Mouse (Mus musculus): Measurements from ENCODE around the gene Cfap206. TPM values are rescaled to one million over a fixed set of nuclear protein-coding genes. Genes with fewer than 3 reads are reported as not detected.

The Cfap206 gene
- polyA plus RNA-seq, 1 experiment: not detected

- Histone ChIP-seq H3K27ac (ENCODE audit: insufficient read depth, low read depth, low read length) (no peak overlapping the region), H3K4me3 (ENCODE audit: insufficient read depth, low read length) (no peak overlapping the region), H3K4me1 (ENCODE audit: control insufficient read depth, insufficient read depth, low read length) (no peaks in the 10 kb centered on the region)
- TF ChIP-seq POLR2A (IDR thresholded peaks at IDR 0.05; ENCODE audit: borderline replicate concordance, low read depth, low read length) (no peak), CTCF (IDR thresholded peaks at IDR 0.05; ENCODE audit: low read depth, low read length) (no peak)
Measured at GRCm38 (mm10) chr4:34680530-34680929, 49.5 kb downstream of the Cfap206 start.

- TF ChIP-seq CTCF (IDR thresholded peaks at IDR 0.05; ENCODE audit: low read depth, low read length): no peak
- no peak for TF ChIP-seq POLR2A (IDR thresholded peaks at IDR 0.05; ENCODE audit: borderline replicate concordance, low read depth, low read length)
- Histone ChIP-seq H3K27ac (ENCODE audit: insufficient read depth, low read depth, low read length) (no peak overlapping the region), H3K4me1 (ENCODE audit: control insufficient read depth, insufficient read depth, low read length) (no peaks in the 10 kb centered on the region), H3K4me3 (ENCODE audit: insufficient read depth, low read length) (no peak overlapping the region)
Measured at GRCm38 (mm10) chr4:34673721-34674120, 56.3 kb downstream of the Cfap206 start.

DNA sequence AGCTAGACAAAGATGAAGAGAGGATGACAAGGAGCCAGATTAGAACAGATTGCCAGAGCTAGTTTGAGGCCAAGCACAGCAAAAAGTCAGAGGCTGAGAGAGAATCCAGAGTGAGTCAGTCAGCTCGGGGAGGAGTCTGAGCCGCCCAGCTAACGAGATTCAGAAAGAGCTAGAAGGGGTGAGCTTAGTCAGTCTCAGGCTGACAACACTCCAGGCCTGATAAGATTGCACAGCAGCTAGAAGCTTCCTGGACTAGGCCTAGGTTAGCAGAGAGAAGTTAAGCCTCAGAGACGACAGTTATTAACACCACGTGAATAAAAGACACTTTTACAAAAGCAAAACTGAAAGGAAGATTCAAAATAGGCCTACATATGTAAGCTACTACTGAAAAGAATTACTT is 62.1 kb downstream of the Cfap206 start:
- no peak overlapping the region for H3K27ac ChIP-seq (ENCODE audit: insufficient read depth, low read depth, low read length)
- TF ChIP-seq POLR2A (IDR thresholded peaks at IDR 0.05; ENCODE audit: borderline replicate concordance, low read depth, low read length) (no peak), CTCF (IDR thresholded peaks at IDR 0.05; ENCODE audit: low read depth, low read length) (no peak)
- H3K4me3 ChIP-seq (ENCODE audit: insufficient read depth, low read length): no peak overlapping the region
- H3K4me1 ChIP-seq (ENCODE audit: control insufficient read depth, insufficient read depth, low read length): no peaks in the 10 kb centered on the region

DNA sequence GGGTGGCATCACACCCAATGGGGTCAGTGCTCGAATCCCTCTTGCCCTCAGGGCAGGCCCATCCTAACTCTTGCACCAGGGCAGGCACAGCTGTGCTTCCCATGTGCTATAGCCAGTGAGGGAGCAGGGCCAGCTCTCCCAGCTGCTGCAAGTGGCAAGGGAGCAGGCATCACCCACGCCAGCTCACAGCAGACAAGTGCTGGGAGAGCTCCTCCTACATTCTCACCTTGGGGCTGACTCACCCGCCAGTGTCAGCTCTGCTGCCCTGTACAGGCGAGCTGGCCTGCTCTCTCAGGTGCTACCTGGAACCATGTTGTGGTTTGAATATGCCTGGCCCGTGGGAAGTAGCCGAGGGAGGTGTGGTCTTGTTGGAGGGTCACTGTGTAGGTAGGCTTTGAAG is 68.1 kb downstream of the Cfap206 start:
- H3K4me1 ChIP-seq (ENCODE audit: control insufficient read depth, insufficient read depth, low read length): no peaks in the 10 kb centered on the region
- no peak overlapping the region for H3K4me3 ChIP-seq (ENCODE audit: insufficient read depth, low read length)
- TF ChIP-seq POLR2A (IDR thresholded peaks at IDR 0.05; ENCODE audit: borderline replicate concordance, low read depth, low read length): no peak
- no peak for TF ChIP-seq CTCF (IDR thresholded peaks at IDR 0.05; ENCODE audit: low read depth, low read length)
- H3K27ac ChIP-seq (ENCODE audit: insufficient read depth, low read depth, low read length): no peak overlapping the region

DNA sequence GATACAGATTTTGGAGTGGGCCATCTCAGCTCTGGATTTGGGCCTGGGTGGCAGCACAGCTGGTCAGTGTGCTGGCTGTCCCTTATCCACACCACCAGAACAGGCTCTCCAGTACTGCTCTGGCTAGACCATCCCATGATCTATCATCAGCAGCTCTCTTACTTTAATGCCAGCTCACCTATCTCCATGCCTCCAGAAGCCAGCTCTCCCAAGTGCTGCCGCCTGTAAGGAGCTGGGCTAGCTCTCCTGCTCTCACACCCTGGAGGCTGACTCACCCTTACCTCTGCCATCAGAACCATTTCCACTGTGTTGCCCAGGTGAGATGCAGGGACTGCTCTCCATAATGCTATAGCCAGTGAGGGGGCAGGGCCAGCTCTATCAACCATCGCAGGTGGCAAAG is 68.5 kb downstream of the Cfap206 start:
- Histone ChIP-seq H3K4me3 (ENCODE audit: insufficient read depth, low read length) (no peak overlapping the region), H3K4me1 (ENCODE audit: control insufficient read depth, insufficient read depth, low read length) (no peaks in the 10 kb centered on the region), H3K27ac (ENCODE audit: insufficient read depth, low read depth, low read length) (no peak overlapping the region)
- TF ChIP-seq POLR2A (IDR thresholded peaks at IDR 0.05; ENCODE audit: borderline replicate concordance, low read depth, low read length) (no peak), CTCF (IDR thresholded peaks at IDR 0.05; ENCODE audit: low read depth, low read length) (no peak)

DNA sequence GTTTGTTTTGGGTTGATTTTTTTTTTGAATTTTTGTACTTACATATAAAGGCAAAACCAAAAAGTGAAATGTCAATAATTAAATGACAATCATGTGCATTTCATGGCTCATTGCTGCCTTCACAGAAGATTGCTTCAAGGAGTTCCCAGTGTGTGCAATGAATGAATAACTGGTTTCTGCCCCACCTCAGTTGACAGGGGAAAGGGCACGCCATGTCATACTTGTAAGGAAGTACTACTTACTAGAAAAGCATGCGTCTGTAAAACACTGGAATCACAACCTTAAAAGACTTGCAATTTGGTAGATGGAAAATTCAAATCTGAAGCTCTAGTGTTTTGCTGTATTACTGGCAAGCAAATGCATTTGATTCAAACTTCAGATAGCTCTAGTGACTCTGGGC is 71.0 kb downstream of the Cfap206 start:
- no peak for TF ChIP-seq POLR2A (IDR thresholded peaks at IDR 0.05; ENCODE audit: borderline replicate concordance, low read depth, low read length)
- no peak for TF ChIP-seq CTCF (IDR thresholded peaks at IDR 0.05; ENCODE audit: low read depth, low read length)

GRCm38 (mm10) chr4:34656101-34656500 is 73.9 kb downstream of the Cfap206 start:
- H3K27ac ChIP-seq (ENCODE audit: insufficient read depth, low read depth, low read length): no peak overlapping the region
- no peaks in the 10 kb centered on the region for H3K4me1 ChIP-seq (ENCODE audit: control insufficient read depth, insufficient read depth, low read length)
- TF ChIP-seq POLR2A (IDR thresholded peaks at IDR 0.05; ENCODE audit: borderline replicate concordance, low read depth, low read length): no peak
- no peak for TF ChIP-seq CTCF (IDR thresholded peaks at IDR 0.05; ENCODE audit: low read depth, low read length)
- no peak overlapping the region for H3K4me3 ChIP-seq (ENCODE audit: insufficient read depth, low read length)

More for the DNA sequence above, 71.0 kb downstream of the Cfap206 start:
- no peaks in the 10 kb centered on the region for H3K4me1 ChIP-seq (ENCODE audit: control insufficient read depth, insufficient read depth, low read length)
- H3K27ac ChIP-seq (ENCODE audit: insufficient read depth, low read depth, low read length): no peak overlapping the region
- H3K4me3 ChIP-seq (ENCODE audit: insufficient read depth, low read length): no peak overlapping the region

DNA sequence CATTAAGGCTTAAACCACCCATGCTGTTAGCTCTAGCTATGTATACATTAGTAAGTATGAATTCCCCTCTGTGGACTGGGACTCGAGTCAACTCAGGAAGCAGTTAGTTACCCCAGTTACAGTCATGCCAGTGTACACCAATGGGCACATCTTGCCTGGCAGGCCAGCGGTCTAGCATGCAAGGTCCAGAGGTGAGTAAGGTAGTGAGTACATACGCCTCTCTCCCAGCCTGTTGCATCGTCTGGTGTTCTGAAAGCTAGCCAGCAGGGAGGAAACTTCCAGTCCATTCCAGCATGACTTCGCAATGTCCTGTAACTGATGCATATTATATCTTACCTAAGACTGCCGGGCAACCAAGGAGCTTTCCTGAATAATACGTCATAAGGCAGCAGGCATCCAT is 76.8 kb downstream of the Cfap206 start:
- TF ChIP-seq CTCF (IDR thresholded peaks at IDR 0.05; ENCODE audit: low read depth, low read length) (no peak), POLR2A (IDR thresholded peaks at IDR 0.05; ENCODE audit: borderline replicate concordance, low read depth, low read length) (no peak)

DNA sequence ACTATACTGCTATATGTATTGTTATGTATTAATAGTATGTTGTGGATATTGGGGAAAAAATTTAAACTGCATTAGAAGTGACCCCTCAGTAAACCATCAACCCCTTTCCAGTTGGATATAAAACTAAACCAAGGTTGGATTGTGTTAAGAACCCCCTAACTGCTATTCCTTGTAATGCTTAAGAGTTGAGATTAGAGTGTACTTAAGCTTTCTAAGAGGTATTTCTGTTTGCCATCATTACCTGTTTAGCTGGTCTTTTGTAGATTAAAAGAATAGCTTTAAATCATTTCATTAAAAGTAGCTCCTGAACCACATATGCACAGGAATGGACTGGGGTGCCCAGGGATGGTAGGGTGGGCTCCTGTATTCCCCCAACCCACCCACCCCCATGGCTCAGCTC is 85.2 kb downstream of the Cfap206 start:
- no peak overlapping the region for H3K27ac ChIP-seq (ENCODE audit: insufficient read depth, low read depth, low read length)
- TF ChIP-seq CTCF (IDR thresholded peaks at IDR 0.05; ENCODE audit: low read depth, low read length): no peak
- TF ChIP-seq POLR2A (IDR thresholded peaks at IDR 0.05; ENCODE audit: borderline replicate concordance, low read depth, low read length): no peak
- no peak overlapping the region for H3K4me3 ChIP-seq (ENCODE audit: insufficient read depth, low read length)
- H3K4me1 ChIP-seq (ENCODE audit: control insufficient read depth, insufficient read depth, low read length): peaks cover 5% of the 10 kb centered on the region

More for the DNA sequence above, 76.8 kb downstream of the Cfap206 start:
- Histone ChIP-seq H3K4me3 (ENCODE audit: insufficient read depth, low read length) (no peak overlapping the region), H3K27ac (ENCODE audit: insufficient read depth, low read depth, low read length) (no peak overlapping the region), H3K4me1 (ENCODE audit: control insufficient read depth, insufficient read depth, low read length) (no peaks in the 10 kb centered on the region)

DNA sequence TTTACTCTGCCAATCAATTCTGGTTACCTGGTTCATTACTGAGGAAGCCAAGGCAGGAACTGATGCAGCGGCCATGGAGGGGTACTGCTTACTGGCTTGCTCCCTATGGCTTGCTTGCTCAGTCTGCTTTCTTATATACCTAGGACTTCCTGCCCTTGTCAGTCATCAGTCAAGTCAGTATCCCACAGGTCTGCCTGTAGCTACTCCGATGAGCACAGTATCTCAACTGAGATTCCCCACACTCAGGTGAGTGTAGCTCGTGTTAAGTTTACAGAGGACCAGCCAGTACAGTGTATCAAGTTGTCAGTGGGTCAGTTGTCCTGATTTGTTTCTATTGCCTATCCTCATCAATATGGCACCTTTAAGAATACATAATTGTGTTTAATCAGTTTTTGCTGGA is 89.3 kb downstream of the Cfap206 start:
- peaks cover 5% of the 10 kb centered on the region for H3K4me1 ChIP-seq (ENCODE audit: control insufficient read depth, insufficient read depth, low read length)
- H3K27ac ChIP-seq (ENCODE audit: insufficient read depth, low read depth, low read length): no peak overlapping the region
- no peak overlapping the region for H3K4me3 ChIP-seq (ENCODE audit: insufficient read depth, low read length)
- no peak for TF ChIP-seq POLR2A (IDR thresholded peaks at IDR 0.05; ENCODE audit: borderline replicate concordance, low read depth, low read length)
- no peak for TF ChIP-seq CTCF (IDR thresholded peaks at IDR 0.05; ENCODE audit: low read depth, low read length)
